Mouse (Mus musculus) megakaryocyte, embryonic 14.5 days (primary cell): ENCODE measurements around the gene Samm50.
A peak's percentile ranks its signal among the peaks of the same experiment; 100 is the strongest.

Experiments
- FLI1 ChIP-seq: IDR thresholded peaks from 2 replicates; pipeline ENCODE4 v1.6.1; 2012; ENCODE audit warnings: low read length, inconsistent platforms, mixed read lengths
- GATA1 ChIP-seq: IDR thresholded peaks from 3 replicates; pipeline ENCODE4 v1.6.1; 2012; ENCODE audit warnings: mixed read lengths, low read length, inconsistent platforms, borderline replicate concordance

DNA sequence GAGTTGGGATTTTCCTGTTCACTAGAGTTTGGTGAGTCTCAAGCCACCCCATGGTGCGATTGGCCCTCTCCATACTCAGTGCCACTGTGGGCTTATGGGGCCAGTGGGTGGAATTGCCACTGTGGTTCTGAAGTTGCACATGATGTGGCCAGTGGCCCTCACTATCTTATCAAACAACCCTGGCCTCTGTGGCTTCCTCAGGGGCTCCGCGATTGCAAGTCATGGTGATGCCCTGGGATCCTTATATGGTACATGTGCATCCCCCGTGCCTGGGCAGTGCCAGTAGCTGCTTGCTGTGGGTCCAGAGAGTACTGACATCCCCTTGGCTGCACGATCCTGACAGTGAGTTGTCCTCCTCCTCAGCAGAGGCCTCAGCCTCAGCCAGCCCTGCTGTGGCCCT, 64.8 kb downstream of the Samm50 start:
- peak; percentile 89 for TF ChIP-seq GATA1
- TF ChIP-seq FLI1: 0 out of 2 replicates have a peak, but pooled peaks have one; percentile 30
